18 mouse cellular contexts compared by ENCODE assay signal in the genomic region with DNA sequence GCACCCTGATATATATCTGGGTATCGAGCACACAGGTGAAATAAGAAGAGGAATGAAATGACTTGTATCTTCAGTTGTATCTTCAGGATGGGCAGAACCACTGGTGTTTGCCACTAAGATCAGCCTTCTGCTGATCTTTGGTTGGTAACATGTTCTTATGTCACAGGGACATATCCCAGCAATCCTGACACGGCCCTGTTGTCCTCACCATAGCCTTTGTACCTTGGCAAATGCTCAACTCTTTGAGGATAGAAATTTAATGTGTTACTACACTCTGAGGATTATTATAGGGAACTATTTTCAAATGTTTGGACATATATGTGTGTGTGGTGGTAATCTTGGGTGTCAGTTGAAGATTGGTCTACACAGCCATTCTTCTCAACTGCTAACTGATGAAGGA.
"Had no signal": no experiment of that assay in that cellular context is flagged by ENCODE, and none has a peak within 500 bp of the region (broad histone marks: within the 10 kb centered on the region; RNA-seq: fewer than 3 reads in every experiment).

No protein-coding gene starts in this region.

- H3K9me3 ChIP-seq: midbrain, embryonic 12.5 days; neural tube, embryonic 13.5 days; neural tube, embryonic 15.5 days had no signal

- DNase-seq: lung, adult 18-20 months; lung, embryonic 14.5 days; lung, postnatal 10 days; lung, postnatal 4 days; midbrain, embryonic 14.5 days; retina, postnatal 1 day; right cerebral cortex, adult 18-20 months; right cerebral cortex, postnatal 25 days; right cerebral cortex, postnatal 4 days; spleen, adult 18-20 months; thymus, adult 18-20 months; thymus, postnatal 14 days; thymus, postnatal 36 days had no signal

- ATAC-seq: midbrain, embryonic 16.5 days had no signal

- H3K27ac ChIP-seq: midbrain, embryonic 12.5 days; neural tube, embryonic 13.5 days; neural tube, embryonic 15.5 days had no signal

- H3K4me3 ChIP-seq: midbrain, embryonic 12.5 days; myocyte; neural tube, embryonic 13.5 days; neural tube, embryonic 15.5 days had no signal

- H3K4me2 ChIP-seq: lung, embryonic 14.5 days; midbrain, embryonic 12.5 days; neural tube, embryonic 13.5 days; neural tube, embryonic 15.5 days had no signal

- H3K27me3 ChIP-seq: midbrain, embryonic 12.5 days; neural tube, embryonic 13.5 days; neural tube, embryonic 15.5 days had no signal

- H3K4me1 ChIP-seq: midbrain, embryonic 12.5 days; neural tube, embryonic 13.5 days; neural tube, embryonic 15.5 days had no signal

- H3K9ac ChIP-seq: lung, embryonic 14.5 days; midbrain, embryonic 12.5 days; neural tube, embryonic 13.5 days; neural tube, embryonic 15.5 days had no signal
